Mouse (Mus musculus) brain, embryonic 14.5 days (tissue): ENCODE measurements at regions not wholly inside any gene's neighbourhood (a gene's known extent, or its start where the extent isn't known, plus 50 kb on each side); places are given as distances from the start of the nearest gene placed in this dataset.
A peak's percentile ranks its signal among the peaks of the same experiment; 100 is the strongest.

ENCODE experiments used
- DNase-seq: peaks from one replicate; pipeline ENCODE4 v3.0.0-alpha.2; 2011; ENCODE audit warnings: low read depth
- CTCF ChIP-seq: fragments of 200-500 bp; IDR thresholded peaks from 2 replicates; pipeline ENCODE4 v1.5.1; 2012; ENCODE audit warnings: inconsistent platforms, mild to moderate bottlenecking, moderate library complexity, borderline replicate concordance; ENCODE audit not compliant: insufficient read depth, insufficient read length; ENCODE audit errors: extremely low read depth
- POLR2A ChIP-seq: fragments of 200-500 bp; IDR thresholded peaks from 2 replicates; pipeline ENCODE4 v1.6.1; 2012; ENCODE audit warnings: mild to moderate bottlenecking, inconsistent platforms, borderline replicate concordance; ENCODE audit not compliant: poor library complexity, insufficient read depth, insufficient read length, severe bottlenecking; ENCODE audit errors: extremely low read depth

DNA sequence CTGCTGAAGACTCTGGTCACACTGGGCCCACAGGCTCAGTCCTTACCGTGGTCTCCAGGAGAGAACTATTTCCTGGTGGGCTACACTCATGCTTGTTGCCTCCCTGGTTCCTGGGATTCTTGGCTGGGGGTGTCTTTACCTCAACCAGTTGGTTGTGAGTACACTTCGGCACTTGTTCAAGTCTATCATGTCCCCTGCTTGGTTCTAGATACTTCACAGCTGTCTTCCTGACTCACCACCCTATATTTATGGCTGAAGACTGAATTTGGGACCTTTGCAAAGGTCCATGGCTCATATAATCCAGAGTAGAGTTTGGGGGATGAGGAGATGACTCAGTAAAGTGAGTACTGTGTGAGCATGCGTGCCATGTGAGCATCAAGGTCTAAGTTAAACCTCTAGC, 245.0 kb upstream of the Habp2 start:
- no peak for TF ChIP-seq CTCF
- no peak for TF ChIP-seq POLR2A
- no peak for DNase-seq

DNA sequence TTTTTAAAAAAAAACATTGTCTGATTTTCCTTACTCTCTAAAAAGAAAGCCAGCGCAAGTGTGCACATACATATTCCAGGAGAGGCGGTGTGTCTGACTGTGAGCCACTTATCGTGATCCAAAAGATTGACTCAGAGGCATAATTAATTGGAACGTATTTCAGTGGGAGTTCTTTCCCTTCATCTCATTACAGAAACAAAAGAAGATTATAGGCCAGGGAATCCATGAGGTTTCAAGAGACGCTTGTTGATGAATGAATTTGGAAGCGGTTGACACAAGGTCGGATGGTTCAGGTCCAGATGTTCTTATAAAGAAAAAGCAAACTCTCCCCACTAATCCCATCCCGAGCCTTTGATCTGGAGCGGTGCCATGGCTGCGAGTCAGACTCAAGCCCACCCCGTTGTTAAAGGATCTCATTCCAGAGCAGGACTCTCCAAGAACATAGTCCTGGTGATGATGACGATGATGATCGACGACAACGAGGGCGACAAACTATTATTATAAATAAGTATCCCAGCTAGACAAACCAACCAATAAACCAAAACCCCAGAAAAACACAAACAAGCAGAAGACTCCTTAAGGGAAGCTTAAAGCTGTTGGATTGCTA, 240.1 kb upstream of the Habp2 start:
- peak; percentile 50 for DNase-seq
- TF ChIP-seq POLR2A, result no peak
- no peak for TF ChIP-seq CTCF

- no peak for DNase-seq
- no peak for TF ChIP-seq CTCF
- TF ChIP-seq POLR2A, result no peak
These were observed 232.8 kb upstream of the Habp2 start for GRCm38 (mm10) chr19:56054186-56054585.

GRCm38 (mm10) chr19:56056397-56056796, 230.5 kb upstream of the Habp2 start:
- TF ChIP-seq POLR2A (no peak), CTCF (no peak)
- no peak for DNase-seq

DNA sequence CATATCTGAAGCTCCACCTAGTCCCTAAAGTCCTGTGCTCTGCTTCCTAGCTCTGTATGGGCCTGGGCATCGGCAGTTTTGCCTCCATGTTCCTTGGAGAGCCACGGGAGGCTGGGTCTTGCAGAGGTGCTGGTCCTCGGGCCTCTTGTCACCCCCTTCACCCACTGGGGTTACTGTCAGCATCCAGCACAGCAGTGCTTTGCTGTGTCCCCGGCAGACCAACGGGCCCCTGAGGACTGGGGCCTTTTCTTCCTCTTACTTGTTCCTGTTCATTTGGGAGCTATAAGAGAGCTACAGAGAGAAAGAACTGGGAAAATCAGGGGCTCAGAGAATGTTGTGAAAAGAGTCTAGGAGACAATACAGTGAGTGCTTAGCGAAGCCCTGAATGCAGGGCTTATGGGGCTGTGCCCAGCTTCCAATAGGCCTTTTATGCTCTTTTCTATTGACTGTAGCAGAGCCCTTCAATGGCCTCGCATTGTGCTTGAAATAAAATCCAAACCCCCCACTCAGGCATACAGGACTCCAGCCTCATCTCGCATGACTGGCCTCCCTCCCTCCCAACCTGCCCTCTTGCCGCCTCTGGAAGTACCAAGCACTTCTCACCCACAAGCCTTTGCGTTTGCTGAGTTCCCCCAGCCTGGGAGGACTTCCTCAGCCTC, 224.9 kb upstream of the Habp2 start:
- TF ChIP-seq CTCF, result no peak
- TF ChIP-seq POLR2A, result no peak

DNA sequence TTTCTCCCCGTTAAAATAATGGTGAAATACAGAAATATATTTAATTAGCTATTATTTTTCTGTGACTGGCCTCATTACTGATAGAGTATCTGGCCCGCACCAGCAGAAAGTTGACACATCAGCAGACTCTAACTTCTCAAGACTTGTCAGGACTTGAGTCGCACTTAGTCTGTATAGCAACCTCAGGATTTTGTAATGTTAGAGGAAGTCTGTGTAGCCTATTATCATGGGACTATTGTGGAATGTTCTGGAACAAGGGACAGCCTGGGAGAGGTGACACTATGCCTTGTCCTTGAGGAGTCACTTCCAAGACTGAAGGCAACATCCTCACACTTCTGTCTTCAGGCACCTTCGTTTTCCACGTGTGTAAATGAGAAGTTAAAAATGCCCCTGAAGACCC, 223.8 kb upstream of the Habp2 start:
- no peak for TF ChIP-seq POLR2A
- TF ChIP-seq CTCF, result no peak
- no peak for DNase-seq

More for the DNA sequence above, 224.9 kb upstream of the Habp2 start:
- DNase-seq, result peak; percentile 96

- TF ChIP-seq CTCF (no peak), POLR2A (no peak)
- DNase-seq, result no peak
These were observed 221.2 kb upstream of the Habp2 start for GRCm38 (mm10) chr19:56065730-56066129.

GRCm38 (mm10) chr19:56068165-56068564, 218.8 kb upstream of the Habp2 start:
- DNase-seq, result no peak
- TF ChIP-seq CTCF, result no peak
- no peak for TF ChIP-seq POLR2A

DNA sequence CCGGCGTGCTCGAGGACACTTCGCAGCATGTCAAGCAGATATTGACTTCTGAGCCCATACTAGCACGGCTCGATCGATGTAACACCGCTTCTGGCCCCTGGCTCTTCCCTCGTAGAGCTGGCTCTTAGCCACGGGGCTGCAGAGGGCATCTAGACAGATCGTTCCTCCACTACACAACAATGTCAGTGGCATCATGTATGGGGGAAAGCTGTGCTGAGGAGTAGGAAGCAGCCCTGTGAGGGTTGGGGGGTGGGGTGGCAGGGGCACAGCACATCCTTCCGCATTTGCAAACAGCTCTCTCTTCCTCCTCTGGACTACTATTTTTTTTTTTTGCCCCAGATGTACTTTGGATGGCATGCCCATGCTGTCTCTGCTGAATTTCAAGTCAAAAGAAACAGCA, 218.1 kb upstream of the Habp2 start:
- TF ChIP-seq POLR2A (no peak), CTCF (no peak)
- DNase-seq, result peak; percentile 29

- peak; percentile 29 for DNase-seq
These were observed 217.7 kb upstream of the Habp2 start for GRCm38 (mm10) chr19:56069266-56069665.

GRCm38 (mm10) chr19:56071340-56071739, 215.6 kb upstream of the Habp2 start:
- no peak for TF ChIP-seq CTCF
- TF ChIP-seq POLR2A, result no peak
- no peak for DNase-seq

More at GRCm38 (mm10) chr19:56069266-56069665, 217.7 kb upstream of the Habp2 start:
- no peak for TF ChIP-seq CTCF
- no peak for TF ChIP-seq POLR2A

- no peak for DNase-seq
- TF ChIP-seq CTCF, result no peak
- TF ChIP-seq POLR2A, result no peak
These were observed 210.8 kb upstream of the Habp2 start for GRCm38 (mm10) chr19:56076128-56076527.
